Mouse (Mus musculus): ENCODE measurements around the gene Cyp2b19. TPM values are rescaled to one million over a fixed set of nuclear protein-coding genes. Genes with fewer than 3 reads are reported as not detected.

Cyp2b19 gene
- not detected in 2 replicates for polyA plus RNA-seq (2012; rRNA removed)

DNA sequence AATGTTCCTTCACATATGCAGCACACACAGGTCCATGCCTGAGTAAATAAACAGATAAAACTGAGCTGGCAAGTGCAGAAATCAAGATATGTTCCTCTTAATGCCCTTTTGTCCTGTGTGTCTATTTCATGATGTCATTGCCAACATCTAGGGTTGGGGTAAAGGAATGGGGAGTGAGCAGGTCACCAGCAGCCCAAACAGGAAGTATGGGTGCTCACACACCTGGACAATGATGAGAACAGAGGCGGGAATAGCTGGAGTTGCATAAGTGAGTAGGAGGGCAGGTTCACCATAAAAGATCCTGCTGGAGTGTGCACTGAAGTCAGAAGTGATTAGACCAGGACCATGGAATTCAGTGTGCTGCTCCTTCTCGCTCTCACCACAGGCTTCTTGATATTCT, at the start of gene Cyp2b19:
Gene Cyp2b19, plus strand, starts transcription at position 301 of the 400 bp plus-strand sequence.

DNA sequence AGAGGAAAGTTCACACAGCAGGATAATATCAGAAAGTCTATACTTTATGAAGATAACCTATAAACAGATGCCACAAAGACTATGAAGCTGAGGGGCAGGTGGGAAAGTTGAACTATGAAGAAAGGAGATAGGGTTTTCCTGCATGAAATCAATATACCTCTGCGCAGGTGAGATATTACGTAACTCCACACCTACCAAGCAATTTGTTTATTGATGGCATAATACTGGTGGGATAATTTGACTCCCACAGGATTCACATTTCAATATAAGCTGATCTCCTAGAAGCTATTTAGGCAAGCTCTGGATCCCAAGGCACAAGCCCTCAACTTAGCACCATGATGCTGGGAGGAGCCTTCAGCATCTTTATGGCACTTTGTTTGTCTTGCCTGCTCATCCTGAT, 51.6 kb downstream of the Cyp2b19 start, which contains the start of gene Cyp2g1:
Gene Cyp2g1, plus strand, starts transcription at position 301 of the 400 bp plus-strand sequence.

Other genes starting within 250 kb of the Cyp2b19 start
- not detected in 2 replicates for gene Nlrp9a, start 222.1 kb upstream of the Cyp2b19 start, polyA plus RNA-seq (2012; rRNA removed)
- gene Vmn1r185, start 138.7 kb upstream of the Cyp2b19 start, polyA plus RNA-seq (2012; rRNA removed), result not detected in 2 replicates
- not detected in 2 replicates for gene Cyp2b23, start 70.7 kb upstream of the Cyp2b19 start, polyA plus RNA-seq (2012; rRNA removed)
- gene Cyp2g1, start 51.8 kb downstream of the Cyp2b19 start, polyA plus RNA-seq (2012; rRNA removed), result not detected in 2 replicates
- gene Cyp2a5, start 78.2 kb downstream of the Cyp2b19 start, polyA plus RNA-seq (2012; rRNA removed), result 0.18 and 0.24 TPM in 2 replicates
- 0.40 and 0.50 TPM in 2 replicates for gene Cyp2a22, start 182.2 kb downstream of the Cyp2b19 start, polyA plus RNA-seq (2012; rRNA removed)

All from liver, embryonic 14 days (tissue).